Mouse (Mus musculus) G1E (cell line): ENCODE data around the gene Prune1. TPM values are rescaled to one million over a fixed set of nuclear protein-coding genes. Genes with fewer than 3 reads are reported as not detected.

Experiments
- ATAC-seq: 2 replicates; pipeline ENCODE4 v1.8.0; 2016; ENCODE audit warnings: mild to moderate bottlenecking; ENCODE audit not compliant: insufficient number of reproducible peaks, poor library complexity, low FRiP score, severe bottlenecking; ENCODE audit errors: extremely low read depth
- DNase-seq: peaks from one replicate; pipeline ENCODE4 v3.0.0; 2012; ENCODE audit warnings: low spot score
- H3K27me3 ChIP-seq: 2 replicates; pipeline ENCODE4 v1.6.1; 2012; ENCODE audit warnings: mild to moderate bottlenecking, low read length, inconsistent platforms; ENCODE audit not compliant: insufficient read depth
- H3K36me3 ChIP-seq: replicated peaks from 2 replicates; pipeline ENCODE3; 2012; ENCODE audit warnings: mild to moderate bottlenecking, inconsistent platforms
- H3K4me1 ChIP-seq: 2 replicates; pipeline ENCODE4 v1.6.1; 2012; ENCODE audit warnings: low read depth, low read length, inconsistent platforms, mixed read lengths; ENCODE audit not compliant: insufficient read depth
- H3K4me3 ChIP-seq: 2 replicates; pipeline ENCODE4 v1.5.1; 2012; ENCODE audit warnings: low read depth, mild to moderate bottlenecking, inconsistent platforms, low read length, moderate library complexity, mixed read lengths
- H3K9me3 ChIP-seq: replicated peaks from 2 replicates; pipeline ENCODE4 v1.6.1; 2012; ENCODE audit warnings: inconsistent platforms
- CTCF ChIP-seq: IDR thresholded peaks from 2 replicates; pipeline ENCODE4 v1.5.1; 2012; ENCODE audit warnings: low read depth, low read length, inconsistent platforms, mixed read lengths
- GATA1 ChIP-seq: IDR thresholded peaks from 2 replicates; pipeline ENCODE4 v1.6.1; 2012; ENCODE audit warnings: borderline replicate concordance, low read length, inconsistent platforms, mixed read lengths
- GATA2 ChIP-seq: IDR thresholded peaks from 2 replicates; pipeline ENCODE4 v1.6.1; 2012; ENCODE audit warnings: low read depth, low read length, inconsistent platforms, borderline replicate concordance
- POLR2AphosphoS5 ChIP-seq: IDR thresholded peaks from 2 replicates; pipeline ENCODE4 v1.6.1; 2012; ENCODE audit warnings: low read depth, low read length, inconsistent platforms; ENCODE audit not compliant: insufficient replicate concordance
- TAL1 ChIP-seq: conservative IDR thresholded peaks from 2 replicates; pipeline ENCODE4 v1.6.1; 2012; ENCODE audit warnings: low read depth, low read length, inconsistent platforms, mixed read lengths
- polyA plus RNA-seq: library from polyadenylated mRNA; stranded (reverse); fragments of >175 nt; gene quantifications from 2 replicates; pipeline ENCODE4 v1.2.3, GENCODE M21; 2012
- total RNA-seq, 2 experiments: library from RNA; stranded (forward) in 1 of 2; stranded (reverse) in 1 of 2; fragments of 200-1000 nt in 1 of 2; fragments of >200 nt in 1 of 2; fragmentation: Nextera tagmentation in 1 of 2; gene quantifications; 2 replicates each; pipeline ENCODE4 v1.2.3; 2014 to 2017

Gene Prune1
- total and polyA plus RNA-seq, 3 experiments = 4.8 to 33.5 (median 15.1) TPM

DNA sequence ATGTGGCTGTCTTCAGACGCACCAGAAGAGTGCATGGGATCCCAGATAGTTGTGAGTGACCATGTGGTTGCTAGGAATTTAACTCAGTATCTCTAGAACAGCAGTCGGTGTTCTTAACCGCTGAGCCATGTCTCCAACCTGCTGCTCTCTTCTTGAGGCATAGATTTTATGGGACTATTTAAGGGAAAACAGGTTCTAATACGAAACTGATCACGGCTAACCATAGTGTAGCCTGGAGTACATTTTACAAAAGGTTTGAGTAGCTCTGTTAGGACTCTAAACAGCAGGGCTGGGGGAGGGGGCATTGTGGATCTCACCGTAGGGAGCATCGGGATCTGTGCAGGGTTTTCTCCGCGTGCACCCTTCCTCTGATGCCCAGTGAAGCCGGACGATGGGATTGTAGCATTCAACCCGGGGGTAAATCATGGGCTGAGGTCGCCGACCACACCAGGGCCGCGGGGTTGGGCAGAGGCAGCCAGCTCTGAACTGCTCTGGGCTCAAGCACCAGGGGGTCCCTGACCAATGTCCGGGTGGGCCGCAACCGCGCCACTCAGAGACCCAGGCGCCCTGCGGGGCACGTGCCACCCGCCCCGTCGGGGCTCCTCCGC, 32.7 kb upstream of the Prune1 start, which contains the start of gene Cers2:
Gene Cers2, plus strand, starts transcription at position 306 of the 608 bp plus-strand sequence.
- Histone ChIP-seq H3K4me3 (peak within 1 kb of the TSS; percentile 79), H3K27me3 (no peaks in the 10 kb centered on the region), H3K36me3 (peaks cover 37% of the 10 kb centered on the region), H3K4me1 (peaks cover 72% of the 10 kb centered on the region), H3K9me3 (no peaks in the 10 kb centered on the region)
- no peak for DNase-seq
- TF ChIP-seq CTCF = no peak
- TF ChIP-seq POLR2AphosphoS5 = no peak
- TF ChIP-seq TAL1 = no peak
- TF ChIP-seq GATA2 = no peak
- TF ChIP-seq GATA1 = no peak
- no peak for ATAC-seq

DNA sequence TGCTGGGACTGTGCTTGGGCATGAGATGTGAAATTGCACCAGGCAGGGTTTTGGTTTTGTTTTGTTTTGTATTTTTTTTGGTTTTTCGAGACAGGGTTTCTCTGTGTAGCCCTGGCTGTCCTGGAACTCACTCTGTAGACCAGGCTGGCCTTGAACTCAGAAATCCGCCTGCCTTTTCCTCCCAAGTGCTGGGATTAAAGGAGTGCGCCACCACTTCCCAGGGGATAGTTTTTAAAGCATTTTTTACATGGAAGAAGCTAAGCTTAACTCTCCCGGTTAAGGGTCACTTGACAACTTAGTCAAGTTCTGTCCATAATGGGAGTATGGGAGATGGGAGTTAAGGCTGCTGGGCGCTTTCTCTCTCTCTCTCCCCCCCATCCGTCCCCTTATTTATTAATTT, 32.2 kb upstream of the Prune1 start:
- H3K4me3 ChIP-seq = peak overlapping the region; percentile 79
- ATAC-seq (no peak), DNase-seq (no peak)
- TF ChIP-seq POLR2AphosphoS5 (no peak), GATA1 (no peak), GATA2 (no peak), CTCF (no peak), TAL1 (no peak)
- H3K9me3 ChIP-seq = no peaks in the 10 kb centered on the region
- peaks cover 72% of the 10 kb centered on the region for H3K4me1 ChIP-seq
- H3K36me3 ChIP-seq = peaks cover 33% of the 10 kb centered on the region
- no peaks in the 10 kb centered on the region for H3K27me3 ChIP-seq

DNA sequence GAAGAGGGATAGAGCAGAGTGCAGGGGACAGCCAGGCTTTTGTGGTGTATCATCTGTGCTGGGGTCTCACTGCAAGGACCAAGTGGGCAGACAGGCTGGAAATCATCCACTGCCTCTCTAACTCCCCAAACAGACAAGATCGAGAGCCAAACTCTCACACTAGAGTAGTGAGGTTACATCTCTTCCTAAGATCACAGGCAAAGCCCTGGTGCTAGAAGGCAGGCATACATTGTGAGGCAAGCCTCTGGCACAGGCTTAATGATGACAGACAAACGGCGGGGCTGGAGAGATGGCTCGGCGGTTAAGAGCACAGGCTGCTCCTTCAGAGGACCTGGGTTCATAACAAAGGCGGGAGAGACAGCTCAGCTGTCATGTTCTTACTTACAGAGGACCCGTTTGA, 31.6 kb upstream of the Prune1 start:
- Histone ChIP-seq H3K36me3 (peaks cover 31% of the 10 kb centered on the region), H3K9me3 (no peaks in the 10 kb centered on the region), H3K27me3 (no peaks in the 10 kb centered on the region), H3K4me3 (peak overlapping the region; percentile 79), H3K4me1 (peaks cover 70% of the 10 kb centered on the region)
- DNase-seq = no peak
- no peak for ATAC-seq
- TF ChIP-seq CTCF (no peak), GATA2 (no peak), POLR2AphosphoS5 (no peak; the same call in 1 of the 2 replicates), GATA1 (no peak), TAL1 (no peak)

DNA sequence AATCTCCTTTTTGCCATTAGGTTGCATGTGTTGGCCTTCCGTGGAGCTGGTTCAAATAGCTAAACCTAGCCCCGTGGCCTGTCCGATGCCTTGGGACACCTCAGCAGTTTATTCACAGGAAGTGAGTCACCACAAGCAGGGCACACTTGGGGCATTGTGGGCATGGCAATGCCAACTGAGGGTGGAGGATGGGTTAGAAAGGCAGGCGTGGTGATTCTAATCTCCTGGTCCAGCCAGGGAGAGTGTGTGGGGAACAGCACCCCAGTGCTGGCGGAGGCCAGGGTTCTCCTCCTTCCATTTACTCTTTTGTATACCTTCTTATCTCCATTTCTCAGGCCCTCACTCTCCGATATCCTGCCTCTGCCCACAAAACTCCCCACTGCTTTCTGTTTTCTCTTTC, 30.7 kb upstream of the Prune1 start:
- TF ChIP-seq GATA2 = 0 out of 2 replicates have a peak, but pooled peaks have one; percentile 31
- peak; percentile 94 for TF ChIP-seq TAL1
- peak; percentile 61; the same call in 1 of the 2 replicates for TF ChIP-seq POLR2AphosphoS5
- no peak for TF ChIP-seq GATA1
- Histone ChIP-seq H3K9me3 (no peaks in the 10 kb centered on the region), H3K36me3 (peaks cover 29% of the 10 kb centered on the region), H3K4me3 (peak overlapping the region; percentile 68), H3K4me1 (peaks cover 63% of the 10 kb centered on the region), H3K27me3 (no peaks in the 10 kb centered on the region)
- ATAC-seq (peak; percentile 71), DNase-seq (peak; percentile 78)

DNA sequence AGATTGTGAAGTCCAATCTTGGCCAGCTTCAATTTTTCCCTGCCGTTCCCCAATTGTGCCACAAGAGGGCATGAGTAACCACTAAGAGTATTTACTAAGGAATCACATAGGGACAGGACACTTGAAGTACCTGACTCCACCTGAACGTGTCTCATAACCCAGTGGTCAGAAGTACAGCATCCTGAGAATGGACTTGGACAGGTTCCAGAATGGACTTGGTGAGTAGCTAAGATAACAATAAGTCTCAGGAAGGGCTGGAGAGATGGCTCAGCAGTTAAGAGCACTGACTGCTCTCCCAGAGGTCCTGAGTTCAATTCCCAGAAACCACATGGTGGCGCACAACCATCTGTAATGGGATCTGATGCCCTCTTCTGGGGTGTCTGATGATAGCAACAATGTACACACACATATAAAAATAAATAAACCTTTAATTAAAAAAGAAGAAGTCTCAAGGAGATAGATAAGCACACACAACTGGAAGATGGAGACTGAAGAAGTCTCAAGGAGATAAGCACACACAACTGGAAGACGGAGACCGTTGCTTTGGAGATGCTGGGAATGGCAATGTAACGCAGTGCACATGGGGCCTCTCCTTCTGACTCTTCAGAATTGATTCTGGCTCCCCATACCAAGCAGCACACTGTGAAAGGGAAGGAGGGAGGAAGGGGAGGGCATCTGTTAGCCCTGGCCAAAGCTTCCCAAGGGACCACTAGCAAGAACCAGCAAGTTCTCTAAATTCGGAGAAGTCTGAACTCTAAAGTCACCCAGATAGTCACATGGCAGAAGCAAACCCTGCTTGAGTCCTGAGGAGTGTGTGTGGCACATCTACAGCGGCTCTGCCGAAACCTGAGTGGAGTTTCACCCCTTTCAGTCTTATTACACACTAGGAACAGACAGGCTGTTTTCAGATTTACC, 29.3 kb upstream of the Prune1 start:
- Histone ChIP-seq H3K4me3 (peak overlapping the region; percentile 8; the same call in 1 of the 2 replicates), H3K27me3 (no peaks in the 10 kb centered on the region), H3K4me1 (peaks cover 57% of the 10 kb centered on the region), H3K9me3 (no peaks in the 10 kb centered on the region), H3K36me3 (peaks cover 33% of the 10 kb centered on the region)
- ATAC-seq (peak; percentile 22), DNase-seq (peak; percentile 54)
- TF ChIP-seq GATA1 (no peak), CTCF (peak; percentile 62), TAL1 (peak; percentile 89), GATA2 (no peak), POLR2AphosphoS5 (no peak)

DNA sequence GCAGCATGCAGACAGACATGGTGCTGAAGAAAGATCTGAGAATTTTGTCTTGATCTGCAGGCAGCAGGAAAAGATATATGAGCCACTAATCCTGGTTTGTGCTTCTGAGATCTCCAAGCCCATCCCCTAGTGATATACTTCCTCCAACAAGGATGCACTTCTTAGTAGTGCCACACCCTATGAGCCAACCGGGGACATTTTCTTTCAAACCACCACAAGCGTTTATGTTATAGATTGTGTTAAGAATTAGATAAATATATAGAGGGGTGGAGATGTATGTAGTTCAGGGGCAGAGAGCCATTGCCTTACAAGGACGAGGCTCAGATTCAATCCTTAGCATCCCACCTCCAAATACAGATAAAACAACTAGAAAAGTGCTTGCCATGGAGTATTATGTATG, 28.6 kb upstream of the Prune1 start:
- no peak for ATAC-seq
- TF ChIP-seq GATA2 = no peak
- TF ChIP-seq CTCF = no peak
- no peak for TF ChIP-seq GATA1
- no peak for TF ChIP-seq TAL1
- no peak for TF ChIP-seq POLR2AphosphoS5
- DNase-seq = no peak
- Histone ChIP-seq H3K9me3 (no peaks in the 10 kb centered on the region), H3K4me3 (no peak overlapping the region), H3K36me3 (peaks cover 37% of the 10 kb centered on the region), H3K4me1 (peaks cover 56% of the 10 kb centered on the region), H3K27me3 (no peaks in the 10 kb centered on the region)
